Mouse (Mus musculus): ENCODE measurements at regions not wholly inside any gene's neighbourhood (a gene's known extent, or its start where the extent isn't known, plus 50 kb on each side); places are given as distances from the start of the nearest gene placed in this dataset.

DNA sequence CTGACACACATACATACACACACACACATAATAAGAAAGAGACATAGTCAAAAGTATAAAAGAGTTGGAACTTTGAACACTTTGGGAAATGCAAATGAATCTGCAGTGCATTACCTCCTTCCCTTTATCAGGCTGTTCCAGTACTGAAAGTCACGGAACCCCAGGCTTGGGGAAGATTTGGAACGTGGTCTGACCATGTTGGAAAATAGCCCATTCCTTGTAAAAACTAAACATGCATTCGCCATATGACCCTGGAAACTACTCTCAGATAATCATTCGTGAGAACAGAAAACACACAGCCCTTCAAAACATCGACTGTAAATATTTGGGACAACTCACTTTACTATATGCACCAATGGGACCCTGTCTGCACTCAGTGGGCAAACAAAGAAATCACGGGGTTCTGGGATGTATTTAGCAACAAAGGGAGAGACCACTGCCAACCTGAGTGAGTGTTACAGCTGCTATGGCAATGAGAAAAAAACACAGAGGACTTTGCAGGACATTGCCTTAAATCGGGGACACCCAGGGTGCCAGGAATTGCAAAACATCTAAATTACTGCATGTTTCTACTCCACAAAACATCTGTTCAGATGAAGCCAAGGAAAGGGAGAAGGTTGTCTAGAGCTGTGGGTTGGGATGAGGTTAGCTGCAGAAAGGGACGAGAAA, 238.3 kb downstream of the Abcc12 start:
- Histone ChIP-seq H3K9ac (ENCODE audit: low read length) (no peak overlapping the region), H3K27ac (ENCODE audit: low read length) (peak overlapping the region; percentile 41; the same call in 1 of the 2 replicates), H3K4me1 (ENCODE audit: control insufficient read depth, insufficient read depth, low read length) (no peaks in the 10 kb centered on the region), H3K9me3 (replicated peaks; ENCODE audit: control insufficient read depth, low read length) (no peaks in the 10 kb centered on the region), H3K36me3 (ENCODE audit: control insufficient read depth, insufficient read depth, low read length) (no peaks in the 10 kb centered on the region), H3K4me2 (ENCODE audit: low read depth, low read length) (no peak overlapping the region), H3K27me3 (ENCODE audit: control insufficient read depth, insufficient read depth, low read length) (no peaks in the 10 kb centered on the region), H3K4me3 (replicated peaks; ENCODE audit: low read length) (no peak overlapping the region)
- ATAC-seq (ENCODE audit: insufficient read depth, low FRiP score): no peak
- 48% methylated on average over 8 of the region's 8 CpGs for WGBS

DNA sequence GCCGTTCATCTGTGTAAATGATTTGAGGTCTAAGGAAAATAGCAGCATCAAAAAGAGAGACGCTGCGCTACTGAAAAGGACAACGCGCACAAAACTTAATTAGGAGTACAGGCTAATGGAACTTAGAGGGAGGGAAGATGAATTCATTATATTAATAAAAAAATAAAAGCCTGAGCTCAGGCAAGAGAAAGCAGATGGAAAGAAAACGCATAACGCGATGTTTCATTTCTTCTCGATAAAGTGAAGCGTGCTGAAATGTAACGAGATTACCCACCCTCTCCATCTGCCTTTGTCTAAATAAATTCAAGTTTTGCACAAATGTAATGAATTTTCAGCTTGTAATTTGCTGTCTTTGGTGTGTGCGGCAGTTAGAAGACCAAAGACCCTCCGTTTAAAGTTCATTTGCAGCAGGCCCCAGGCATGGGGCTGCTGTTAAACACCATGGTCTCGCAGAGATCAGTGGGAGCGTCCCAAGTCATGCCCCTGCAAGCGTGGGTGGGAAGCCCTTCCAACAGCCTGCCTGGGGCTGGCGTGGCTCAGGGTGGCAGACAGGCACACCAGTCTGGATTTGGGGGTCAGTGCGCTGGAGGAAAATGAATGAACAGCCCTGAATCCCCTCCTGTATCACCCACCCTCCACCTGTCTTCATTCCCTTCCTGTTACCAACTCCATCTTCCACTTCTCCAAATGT, 241.8 kb downstream of the Abcc12 start:
- 86% methylated on average over 18 of the region's 18 CpGs for WGBS
- Histone ChIP-seq H3K27ac (ENCODE audit: low read length) (no peak overlapping the region), H3K27me3 (ENCODE audit: control insufficient read depth, insufficient read depth, low read length) (no peaks in the 10 kb centered on the region), H3K4me2 (ENCODE audit: low read depth, low read length) (no peak overlapping the region), H3K9me3 (replicated peaks; ENCODE audit: control insufficient read depth, low read length) (no peaks in the 10 kb centered on the region), H3K36me3 (ENCODE audit: control insufficient read depth, insufficient read depth, low read length) (no peaks in the 10 kb centered on the region), H3K4me1 (ENCODE audit: control insufficient read depth, insufficient read depth, low read length) (no peaks in the 10 kb centered on the region), H3K4me3 (replicated peaks; ENCODE audit: low read length) (no peak overlapping the region), H3K9ac (ENCODE audit: low read length) (no peak overlapping the region)
- no peak for ATAC-seq (ENCODE audit: insufficient read depth, low FRiP score)

GRCm38 (mm10) chr8:86331383-86331782, 249.1 kb downstream of the Abcc12 start:
- WGBS: 57% methylated on average over 6 of the region's 6 CpGs
- no peak for ATAC-seq (ENCODE audit: insufficient read depth, low FRiP score)
- no peaks in the 10 kb centered on the region for H3K36me3 ChIP-seq (ENCODE audit: control insufficient read depth, insufficient read depth, low read length)

DNA sequence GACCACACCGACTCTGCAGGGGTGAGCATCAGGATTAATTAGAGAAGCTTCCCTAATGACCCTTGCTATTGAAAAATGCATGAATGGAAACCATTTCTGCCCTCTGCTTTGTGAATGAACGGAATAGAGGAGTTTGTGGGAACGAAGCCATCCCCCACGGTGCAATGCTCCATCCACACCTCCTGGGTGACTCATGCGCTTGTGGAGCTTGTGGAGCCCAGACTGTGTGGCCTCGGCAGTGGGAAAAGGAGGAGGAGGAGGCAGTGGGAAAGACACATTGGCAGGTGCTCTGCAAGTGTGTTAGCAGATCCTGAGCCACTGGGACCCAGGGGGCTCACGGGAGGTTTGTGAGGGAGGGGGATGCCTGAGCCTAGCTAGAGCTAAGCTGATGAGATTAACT, 251.9 kb downstream of the Abcc12 start:
- H3K4me2 ChIP-seq (ENCODE audit: low read depth, low read length): no peak overlapping the region
- H3K27ac ChIP-seq (ENCODE audit: low read length): no peak overlapping the region
- H3K9ac ChIP-seq (ENCODE audit: low read length): no peak overlapping the region
- H3K27me3 ChIP-seq (ENCODE audit: control insufficient read depth, insufficient read depth, low read length): no peaks in the 10 kb centered on the region
- ATAC-seq (ENCODE audit: insufficient read depth, low FRiP score): no peak
- H3K4me1 ChIP-seq (ENCODE audit: control insufficient read depth, insufficient read depth, low read length): no peaks in the 10 kb centered on the region
- WGBS: 55% methylated on average over 7 of the region's 7 CpGs
- no peaks in the 10 kb centered on the region for H3K9me3 ChIP-seq (replicated peaks; ENCODE audit: control insufficient read depth, low read length)
- no peaks in the 10 kb centered on the region for H3K36me3 ChIP-seq (ENCODE audit: control insufficient read depth, insufficient read depth, low read length)
- no peak overlapping the region for H3K4me3 ChIP-seq (replicated peaks; ENCODE audit: low read length)

More at GRCm38 (mm10) chr8:86331383-86331782, 249.1 kb downstream of the Abcc12 start:
- H3K4me2 ChIP-seq (ENCODE audit: low read depth, low read length): no peak overlapping the region
- no peak overlapping the region for H3K9ac ChIP-seq (ENCODE audit: low read length)
- no peaks in the 10 kb centered on the region for H3K4me1 ChIP-seq (ENCODE audit: control insufficient read depth, insufficient read depth, low read length)
- H3K4me3 ChIP-seq (replicated peaks; ENCODE audit: low read length): no peak overlapping the region
- H3K27ac ChIP-seq (ENCODE audit: low read length): no peak overlapping the region
- H3K27me3 ChIP-seq (ENCODE audit: control insufficient read depth, insufficient read depth, low read length): no peaks in the 10 kb centered on the region
- H3K9me3 ChIP-seq (replicated peaks; ENCODE audit: control insufficient read depth, low read length): no peaks in the 10 kb centered on the region

DNA sequence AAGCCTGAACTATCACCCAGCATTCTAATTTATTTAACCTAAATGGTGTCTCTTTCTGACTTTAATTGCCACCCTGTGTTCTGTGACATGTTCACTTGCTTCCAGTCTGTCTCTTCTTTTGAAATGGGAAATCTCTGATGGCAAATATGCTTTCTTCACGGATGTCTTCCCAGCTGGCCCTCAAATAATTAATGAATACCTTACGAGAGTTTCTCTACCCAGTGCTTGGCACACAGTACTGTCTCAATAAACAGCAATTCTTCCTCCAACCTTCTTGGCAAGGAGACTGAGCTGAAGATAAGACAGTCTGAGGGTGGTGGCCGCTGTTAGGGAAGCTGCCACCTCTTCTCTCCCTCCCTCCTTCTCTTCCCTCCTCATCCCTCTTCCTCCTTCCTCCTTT, 252.5 kb downstream of the Abcc12 start:
- ATAC-seq (ENCODE audit: insufficient read depth, low FRiP score): no peak
- no peaks in the 10 kb centered on the region for H3K27me3 ChIP-seq (ENCODE audit: control insufficient read depth, insufficient read depth, low read length)
- no peaks in the 10 kb centered on the region for H3K4me1 ChIP-seq (ENCODE audit: control insufficient read depth, insufficient read depth, low read length)
- WGBS: 70% methylated on average over 3 of the region's 3 CpGs
- no peak overlapping the region for H3K9ac ChIP-seq (ENCODE audit: low read length)
- H3K4me2 ChIP-seq (ENCODE audit: low read depth, low read length): no peak overlapping the region
- H3K27ac ChIP-seq (ENCODE audit: low read length): no peak overlapping the region
- no peaks in the 10 kb centered on the region for H3K36me3 ChIP-seq (ENCODE audit: control insufficient read depth, insufficient read depth, low read length)
- no peaks in the 10 kb centered on the region for H3K9me3 ChIP-seq (replicated peaks; ENCODE audit: control insufficient read depth, low read length)
- no peak overlapping the region for H3K4me3 ChIP-seq (replicated peaks; ENCODE audit: low read length)

DNA sequence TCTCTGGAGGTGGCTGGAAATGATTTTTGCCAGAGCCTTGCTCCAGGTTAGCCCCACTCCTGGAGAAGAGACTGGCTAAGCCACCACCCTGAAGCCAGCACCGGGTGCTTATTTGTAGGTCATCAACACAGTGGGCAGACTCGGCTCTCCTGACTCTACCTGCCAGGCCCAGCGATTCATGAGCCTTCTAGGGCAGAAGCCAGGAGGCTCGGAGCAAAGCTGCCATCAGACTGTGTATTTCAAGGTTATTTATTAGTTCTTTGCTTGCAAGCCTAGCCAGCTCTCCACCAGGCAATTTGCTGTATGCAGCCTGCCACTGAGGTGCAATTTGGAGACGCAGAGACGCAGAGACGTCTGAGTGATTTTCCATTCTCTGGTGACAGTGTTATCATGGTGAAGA, 255.4 kb downstream of the Abcc12 start:
- Histone ChIP-seq H3K36me3 (ENCODE audit: control insufficient read depth, insufficient read depth, low read length) (no peaks in the 10 kb centered on the region), H3K4me3 (replicated peaks; ENCODE audit: low read length) (no peak overlapping the region), H3K27ac (ENCODE audit: low read length) (no peak overlapping the region), H3K27me3 (ENCODE audit: control insufficient read depth, insufficient read depth, low read length) (no peaks in the 10 kb centered on the region), H3K9me3 (replicated peaks; ENCODE audit: control insufficient read depth, low read length) (no peaks in the 10 kb centered on the region), H3K9ac (ENCODE audit: low read length) (no peak overlapping the region), H3K4me1 (ENCODE audit: control insufficient read depth, insufficient read depth, low read length) (no peaks in the 10 kb centered on the region), H3K4me2 (ENCODE audit: low read depth, low read length) (no peak overlapping the region)
- no peak for ATAC-seq (ENCODE audit: insufficient read depth, low FRiP score)
- 56% methylated on average over 7 of the region's 7 CpGs for WGBS

GRCm38 (mm10) chr8:86324542-86324941, 255.9 kb downstream of the Abcc12 start:
- ATAC-seq (ENCODE audit: insufficient read depth, low FRiP score): no peak
- 47% methylated on average over 4 of the region's 4 CpGs for WGBS
- Histone ChIP-seq H3K9ac (ENCODE audit: low read length) (no peak overlapping the region), H3K27me3 (ENCODE audit: control insufficient read depth, insufficient read depth, low read length) (no peaks in the 10 kb centered on the region), H3K4me3 (replicated peaks; ENCODE audit: low read length) (no peak overlapping the region), H3K27ac (ENCODE audit: low read length) (no peak overlapping the region), H3K4me1 (ENCODE audit: control insufficient read depth, insufficient read depth, low read length) (no peaks in the 10 kb centered on the region), H3K4me2 (ENCODE audit: low read depth, low read length) (no peak overlapping the region), H3K9me3 (replicated peaks; ENCODE audit: control insufficient read depth, low read length) (no peaks in the 10 kb centered on the region), H3K36me3 (ENCODE audit: control insufficient read depth, insufficient read depth, low read length) (no peaks in the 10 kb centered on the region)

GRCm38 (mm10) chr8:86323823-86324222, 256.7 kb downstream of the Abcc12 start:
- Histone ChIP-seq H3K27ac (ENCODE audit: low read length) (no peak overlapping the region), H3K27me3 (ENCODE audit: control insufficient read depth, insufficient read depth, low read length) (no peaks in the 10 kb centered on the region), H3K4me3 (replicated peaks; ENCODE audit: low read length) (no peak overlapping the region), H3K9ac (ENCODE audit: low read length) (no peak overlapping the region), H3K36me3 (ENCODE audit: control insufficient read depth, insufficient read depth, low read length) (no peaks in the 10 kb centered on the region), H3K4me2 (ENCODE audit: low read depth, low read length) (no peak overlapping the region), H3K9me3 (replicated peaks; ENCODE audit: control insufficient read depth, low read length) (no peaks in the 10 kb centered on the region), H3K4me1 (ENCODE audit: control insufficient read depth, insufficient read depth, low read length) (no peaks in the 10 kb centered on the region)
- ATAC-seq (ENCODE audit: insufficient read depth, low FRiP score): no peak
- 56% methylated on average over 2 of the region's 2 CpGs for WGBS

- 91% methylated on average over 1 of the region's 1 CpGs for WGBS
- no peaks in the 10 kb centered on the region for H3K9me3 ChIP-seq (replicated peaks; ENCODE audit: control insufficient read depth, low read length)
- no peak overlapping the region for H3K4me3 ChIP-seq (replicated peaks; ENCODE audit: low read length)
These were observed 258.0 kb downstream of the Abcc12 start for GRCm38 (mm10) chr8:86322494-86322893.

More at GRCm38 (mm10) chr8:86322494-86322893, 258.0 kb downstream of the Abcc12 start:
- ATAC-seq (ENCODE audit: insufficient read depth, low FRiP score): no peak
- Histone ChIP-seq H3K27me3 (ENCODE audit: control insufficient read depth, insufficient read depth, low read length) (no peaks in the 10 kb centered on the region), H3K9ac (ENCODE audit: low read length) (no peak overlapping the region), H3K36me3 (ENCODE audit: control insufficient read depth, insufficient read depth, low read length) (no peaks in the 10 kb centered on the region), H3K4me1 (ENCODE audit: control insufficient read depth, insufficient read depth, low read length) (no peaks in the 10 kb centered on the region), H3K4me2 (ENCODE audit: low read depth, low read length) (no peak overlapping the region), H3K27ac (ENCODE audit: low read length) (no peak overlapping the region)
